Mouse (Mus musculus) mesoderm, embryonic 11.5 days (tissue): ENCODE results near the gene Lrp4.

ENCODE experiments used
- DNase-seq: peaks from one replicate; pipeline ENCODE4 v3.0.0-alpha.2; 2012; ENCODE audit warnings: low read depth, low spot score

Lrp4 gene

GRCm38 (mm10) chr2:91453231-91454075, 3.9 kb upstream of the Lrp4 start:
- DNase-seq, result no peak

GRCm38 (mm10) chr2:91454434-91454833, 2.9 kb upstream of the Lrp4 start:
- no peak for DNase-seq

- DNase-seq, result peak; percentile 72
These were observed 1.5 kb upstream of the Lrp4 start for GRCm38 (mm10) chr2:91455826-91456225.

- DNase-seq, result no peak
These were observed 715 bp upstream of the Lrp4 start for GRCm38 (mm10) chr2:91456491-91457100.

- DNase-seq, result peak; percentile 53
These were observed 443 bp downstream of the Lrp4 start for GRCm38 (mm10) chr2:91457656-91458251.

- peak; percentile 76 for DNase-seq
These were observed 951 bp downstream of the Lrp4 start for GRCm38 (mm10) chr2:91458252-91458672.

- peak; percentile 83 for DNase-seq
These were observed 1.5 kb downstream of the Lrp4 start for GRCm38 (mm10) chr2:91458673-91459391.

GRCm38 (mm10) chr2:91460076-91460475, 2.8 kb downstream of the Lrp4 start:
- DNase-seq, result no peak

GRCm38 (mm10) chr2:91460771-91461170, 3.5 kb downstream of the Lrp4 start:
- no peak for DNase-seq

- no peak for DNase-seq
These were observed 4.0 kb downstream of the Lrp4 start for GRCm38 (mm10) chr2:91461341-91461740.

- DNase-seq, result peak; percentile 48
These were observed 4.9 kb downstream of the Lrp4 start for GRCm38 (mm10) chr2:91462196-91462595.

- no peak for DNase-seq
These were observed 5.4 kb downstream of the Lrp4 start for GRCm38 (mm10) chr2:91462681-91463080.

GRCm38 (mm10) chr2:91465934-91466333, 8.6 kb downstream of the Lrp4 start:
- DNase-seq, result no peak

GRCm38 (mm10) chr2:91467613-91468012, 10.3 kb downstream of the Lrp4 start:
- no peak for DNase-seq

GRCm38 (mm10) chr2:91470055-91470647, 12.8 kb downstream of the Lrp4 start:
- DNase-seq, result peak; percentile 33

GRCm38 (mm10) chr2:91474358-91474757, 17.0 kb downstream of the Lrp4 start:
- no peak for DNase-seq

- no peak for DNase-seq
These were observed 18.5 kb downstream of the Lrp4 start for GRCm38 (mm10) chr2:91475791-91476190.

GRCm38 (mm10) chr2:91476251-91476661, 18.9 kb downstream of the Lrp4 start:
- no peak for DNase-seq

- DNase-seq, result no peak
These were observed 19.5 kb downstream of the Lrp4 start for GRCm38 (mm10) chr2:91476841-91477240.

GRCm38 (mm10) chr2:91480399-91480801, 23.1 kb downstream of the Lrp4 start:
- DNase-seq, result no peak

- DNase-seq, result peak; percentile 82
These were observed 23.6 kb downstream of the Lrp4 start for GRCm38 (mm10) chr2:91480805-91481514.
